Mouse (Mus musculus) brain, adult 2 months (tissue): ENCODE data around the gene Polg.

Experiments
- DNase-seq: peaks from one replicate; pipeline ENCODE4 v3.0.0; 2011; ENCODE audit warnings: low read depth, low spot score

The Polg gene

GRCm38 (mm10) chr7:79466053-79466901 is at the start of gene Polg:
Gene Polg (minus strand): TSS chr7:79466362.
- DNase-seq, result peak; percentile 99

- DNase-seq, result no peak
These were observed 49.7 kb upstream of the Polg start for GRCm38 (mm10) chr7:79515861-79516260.

GRCm38 (mm10) chr7:79515221-79515743 is 49.1 kb upstream of the Polg start:
- DNase-seq, result peak; percentile 79

- DNase-seq, result no peak
These were observed 48.3 kb upstream of the Polg start for GRCm38 (mm10) chr7:79514361-79514881.

- DNase-seq, result no peak
These were observed 47.3 kb upstream of the Polg start for GRCm38 (mm10) chr7:79513466-79513865.

GRCm38 (mm10) chr7:79512496-79512895 is 46.3 kb upstream of the Polg start:
- no peak for DNase-seq

- DNase-seq, result no peak
These were observed 45.5 kb upstream of the Polg start for GRCm38 (mm10) chr7:79511656-79512055.

- no peak for DNase-seq
These were observed 45.0 kb upstream of the Polg start for GRCm38 (mm10) chr7:79511181-79511580.

GRCm38 (mm10) chr7:79510686-79511085 is 44.5 kb upstream of the Polg start:
- no peak for DNase-seq

GRCm38 (mm10) chr7:79509710-79510109 is 43.5 kb upstream of the Polg start:
- no peak for DNase-seq

- no peak for DNase-seq
These were observed 43.1 kb upstream of the Polg start for GRCm38 (mm10) chr7:79509235-79509607.

GRCm38 (mm10) chr7:79508280-79509234 is 42.4 kb upstream of the Polg start:
- DNase-seq, result no peak

- peak; percentile 19 for DNase-seq
These were observed 41.6 kb upstream of the Polg start for GRCm38 (mm10) chr7:79507756-79508155.

- peak; percentile 84 for DNase-seq
These were observed 41.0 kb upstream of the Polg start for GRCm38 (mm10) chr7:79507101-79507705.

- peak; percentile 28 for DNase-seq
These were observed 40.4 kb upstream of the Polg start for GRCm38 (mm10) chr7:79506531-79507090.

- peak; percentile 54 for DNase-seq
These were observed 39.8 kb upstream of the Polg start for GRCm38 (mm10) chr7:79505876-79506530.

- no peak for DNase-seq
These were observed 39.2 kb upstream of the Polg start for GRCm38 (mm10) chr7:79505376-79505775.

- DNase-seq, result peak; percentile 98
These were observed 38.6 kb upstream of the Polg start for GRCm38 (mm10) chr7:79504723-79505122.

GRCm38 (mm10) chr7:79503656-79504250 is 37.6 kb upstream of the Polg start:
- DNase-seq, result peak; percentile 7

- peak; percentile 86 for DNase-seq
These were observed 36.9 kb upstream of the Polg start for GRCm38 (mm10) chr7:79503103-79503455.
